Mouse (Mus musculus) right cerebral cortex, postnatal 36 days (tissue): ENCODE results near the gene Dlg2.

Source experiments
- DNase-seq, 2 experiments: peaks; one replicate each; pipeline ENCODE4 v3.0.0; 2022; ENCODE audit warnings: low spot score in 2 of 2, mixed read lengths in 1 of 2

Dlg2 gene

DNA sequence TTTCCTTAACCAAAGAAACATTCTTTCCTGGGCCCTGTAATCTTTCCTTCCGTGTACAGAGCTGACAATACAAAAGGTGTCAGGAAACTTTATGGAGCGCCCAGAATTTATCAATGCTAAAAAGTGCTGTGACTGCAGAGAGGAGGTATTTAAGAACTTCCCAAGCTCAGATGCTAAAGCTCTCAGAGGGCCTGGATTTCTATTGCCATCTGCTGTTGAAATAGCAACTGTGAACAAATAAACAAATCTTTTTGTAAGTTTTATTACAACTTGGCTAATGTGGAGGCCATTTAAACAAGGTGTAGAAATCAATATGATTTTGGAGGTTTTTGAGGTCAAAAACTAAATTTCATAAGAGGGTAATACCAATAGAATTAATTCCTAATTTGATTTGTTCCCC, 1570.8 kb downstream of the Dlg2 start:
- DNase-seq, result no peak

DNA sequence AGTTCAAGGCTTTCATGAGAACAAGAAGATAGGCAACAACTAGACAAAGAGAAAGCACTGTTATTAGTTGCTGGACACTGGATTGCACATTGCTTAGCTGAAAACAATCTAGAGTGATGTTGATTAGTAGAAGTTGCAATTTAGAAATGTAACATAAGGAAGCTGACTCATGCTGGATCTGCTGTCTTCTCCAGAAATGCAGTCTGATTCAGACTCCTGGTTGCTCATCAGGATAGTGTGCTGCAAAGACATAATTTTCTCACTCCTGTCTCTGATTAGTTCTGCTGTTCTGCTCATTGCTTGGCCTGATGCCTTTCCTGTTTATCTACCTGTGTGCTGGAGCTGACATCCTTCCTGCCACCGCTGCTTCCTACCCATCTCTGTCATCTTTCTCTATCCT, 1572.4 kb downstream of the Dlg2 start:
- no peak for DNase-seq

DNA sequence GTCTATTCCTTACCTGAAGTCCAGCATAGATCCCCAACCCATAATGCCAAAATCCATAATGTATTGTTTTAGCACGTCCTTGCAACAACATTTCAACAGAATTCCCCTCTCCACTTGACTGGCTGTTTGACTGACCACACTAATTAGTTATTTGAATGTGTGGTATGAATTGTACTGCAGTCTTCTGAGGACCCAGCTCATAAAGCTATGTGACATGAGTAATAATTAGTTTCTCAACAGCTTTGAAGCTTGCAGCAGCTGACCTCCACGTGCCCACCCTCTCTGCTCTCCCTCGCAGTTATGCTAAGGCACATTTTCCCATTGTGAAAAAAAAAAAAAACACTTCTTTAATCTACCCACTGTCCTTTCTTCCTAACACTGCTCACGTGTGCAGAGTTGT, 1590.4 kb downstream of the Dlg2 start:
- no peak for DNase-seq

DNA sequence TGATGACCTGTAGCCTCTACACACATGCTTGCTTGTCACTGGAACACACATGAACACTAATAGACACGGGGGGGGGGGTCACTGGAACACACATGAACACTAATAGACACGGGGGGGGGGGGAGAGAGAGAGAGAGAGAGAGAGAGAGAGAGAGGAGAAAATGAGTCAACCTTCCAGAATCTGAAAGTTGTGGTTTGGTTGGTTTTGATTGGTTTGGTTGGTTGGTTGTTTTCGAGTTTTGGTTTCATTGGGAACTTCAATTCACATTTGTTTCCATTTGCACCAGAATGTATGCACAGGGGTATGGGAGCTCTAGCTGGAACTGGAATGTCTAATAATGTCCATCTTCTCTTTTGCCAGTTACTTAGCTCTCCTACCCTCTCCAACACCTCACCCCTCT, 1611.0 kb downstream of the Dlg2 start:
- DNase-seq, result no peak

DNA sequence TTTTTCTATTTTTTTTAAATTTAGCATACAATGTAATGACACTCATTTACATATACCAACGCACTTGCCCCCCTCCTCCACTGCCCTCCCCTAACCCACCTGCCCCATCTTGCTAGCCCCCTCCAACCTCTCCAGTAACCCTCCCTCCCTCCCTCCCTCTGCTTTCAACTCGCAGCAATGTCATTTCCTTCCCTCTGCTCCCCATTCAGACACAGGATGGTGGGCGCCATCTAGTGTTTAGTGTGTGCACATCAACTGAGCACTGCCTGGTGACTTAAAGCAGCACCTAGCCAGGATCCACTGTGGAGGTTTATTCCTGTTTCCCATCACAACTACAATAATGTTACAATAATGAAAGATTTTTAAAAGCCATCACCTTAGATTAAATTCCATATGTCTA, 1617.4 kb downstream of the Dlg2 start:
- DNase-seq, result peak in 1 of 2 experiments; percentile 59

DNA sequence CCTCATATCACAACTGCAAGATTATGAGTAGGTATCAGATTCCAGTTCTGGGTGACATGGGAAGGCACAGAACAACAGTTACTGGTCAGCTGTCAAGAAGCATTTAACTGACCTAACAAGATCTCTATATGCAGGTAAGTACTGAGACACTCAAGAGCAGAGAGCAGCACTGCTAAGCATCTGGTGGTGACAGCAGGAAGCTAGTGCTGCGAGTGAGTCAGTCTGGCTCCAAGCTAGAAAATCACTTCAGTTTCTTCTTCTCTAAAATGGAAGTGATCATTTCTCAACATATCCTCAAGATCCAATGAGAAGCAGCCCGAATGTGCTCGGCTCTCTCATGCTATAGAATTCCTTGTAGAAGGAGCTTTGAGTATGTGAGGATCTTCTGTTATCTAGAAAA, 1618.7 kb downstream of the Dlg2 start:
- no peak for DNase-seq

DNA sequence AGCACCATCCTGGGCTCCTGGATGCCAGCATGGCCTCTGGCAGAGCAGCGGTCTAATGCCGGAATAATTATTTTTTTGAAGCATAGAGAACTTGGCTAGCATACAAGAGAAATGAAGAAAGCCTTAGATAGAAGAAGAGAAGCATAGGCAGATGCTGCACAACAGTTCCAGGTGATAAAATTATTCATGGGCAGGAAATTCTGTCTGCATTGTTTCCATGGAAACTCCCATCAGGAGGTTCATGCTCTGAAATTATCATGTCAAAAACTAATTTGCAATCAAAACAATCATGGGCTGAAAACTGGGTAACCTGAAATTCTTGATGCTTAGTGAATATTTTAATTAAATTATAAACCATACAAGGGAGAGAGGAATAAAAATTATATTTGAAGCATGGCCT, 1624.4 kb downstream of the Dlg2 start:
- DNase-seq, result no peak

DNA sequence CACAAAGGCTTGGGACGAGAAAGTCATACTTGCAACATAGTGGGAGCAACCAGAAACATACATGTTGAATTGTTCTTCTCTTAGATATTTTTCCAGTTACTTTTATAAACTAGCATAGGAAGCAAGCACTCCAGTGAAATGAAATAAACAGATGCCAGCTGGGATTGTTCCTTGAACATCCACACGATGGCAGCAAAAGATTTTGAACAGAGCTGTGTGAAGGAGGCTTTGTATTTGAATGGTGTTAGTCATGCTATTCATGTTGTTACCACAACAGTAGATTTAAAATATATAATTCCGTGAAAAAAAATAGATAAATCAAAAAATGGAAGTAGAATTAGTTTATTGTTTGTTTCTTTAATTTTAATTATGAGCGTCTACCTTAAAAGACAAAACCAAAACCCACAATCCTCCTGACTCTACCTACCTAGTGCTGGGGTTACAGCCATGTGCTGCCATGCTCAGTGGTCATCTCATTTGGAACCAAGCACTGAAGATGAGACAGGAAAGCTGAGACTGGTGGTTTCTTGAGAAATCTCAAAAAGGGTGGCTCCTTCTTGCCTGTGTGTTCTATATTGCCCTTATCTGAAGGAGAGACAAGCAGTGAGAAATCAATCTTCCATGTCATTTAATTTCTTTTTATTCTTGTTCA, 1626.5 kb downstream of the Dlg2 start:
- DNase-seq, result peak in 1 of 2 experiments; percentile 38

DNA sequence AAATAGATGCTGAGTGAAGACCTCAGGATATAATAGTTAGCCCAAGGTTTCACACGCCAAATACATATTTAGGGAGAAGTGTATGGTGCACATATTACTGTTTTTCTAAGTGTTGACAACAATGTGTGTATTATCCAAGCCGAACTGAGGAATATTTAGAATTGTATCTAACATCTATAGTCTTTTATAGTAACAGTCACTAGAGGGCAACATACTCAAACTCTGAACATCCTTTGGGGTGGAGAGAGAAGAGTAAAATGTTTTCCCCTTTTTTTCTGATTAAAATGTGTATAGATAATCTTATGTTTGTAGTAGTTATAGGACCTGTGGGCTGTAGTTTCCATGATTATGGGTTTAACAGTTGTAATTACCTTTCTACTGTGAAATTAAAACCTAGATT, 1629.0 kb downstream of the Dlg2 start:
- no peak for DNase-seq

DNA sequence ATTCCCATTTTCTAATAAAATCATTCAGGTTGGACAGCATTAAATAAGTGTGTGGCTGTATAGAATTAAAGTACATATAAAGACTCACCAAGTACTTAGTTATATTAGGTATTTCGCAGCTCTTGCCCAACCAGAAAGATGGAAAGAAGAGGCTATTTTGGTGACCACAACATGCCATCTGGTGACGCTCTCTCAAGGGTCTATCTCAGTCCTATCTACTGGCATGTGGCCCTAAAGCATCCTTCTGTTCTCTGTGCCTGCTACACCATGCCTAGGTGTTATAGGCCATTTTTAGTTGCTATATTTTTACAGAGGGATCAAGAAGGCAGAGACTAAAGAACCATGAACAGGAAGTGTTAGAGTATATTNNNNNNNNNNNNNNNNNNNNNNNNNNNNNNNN, 1629.5 kb downstream of the Dlg2 start:
- DNase-seq, result no peak

DNA sequence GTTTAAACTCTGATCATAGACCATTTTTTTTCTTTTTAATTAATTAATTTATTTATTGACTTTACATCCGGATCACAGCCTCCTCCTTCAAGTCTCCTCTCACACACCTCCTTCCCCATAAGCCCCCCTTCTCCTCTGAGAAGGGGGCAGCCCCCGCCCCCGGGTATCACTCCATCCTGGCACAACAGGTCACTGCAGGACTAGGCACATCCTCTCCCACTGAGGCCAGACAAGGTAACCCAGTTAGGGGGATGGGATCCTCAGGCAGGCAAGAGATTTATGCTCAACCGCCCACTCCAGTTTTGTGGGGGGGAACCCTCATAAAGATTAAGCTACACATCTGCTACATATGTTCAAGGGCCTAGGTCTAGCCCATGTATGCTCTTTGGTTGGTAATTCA, 1636.6 kb downstream of the Dlg2 start:
- DNase-seq, result no peak

DNA sequence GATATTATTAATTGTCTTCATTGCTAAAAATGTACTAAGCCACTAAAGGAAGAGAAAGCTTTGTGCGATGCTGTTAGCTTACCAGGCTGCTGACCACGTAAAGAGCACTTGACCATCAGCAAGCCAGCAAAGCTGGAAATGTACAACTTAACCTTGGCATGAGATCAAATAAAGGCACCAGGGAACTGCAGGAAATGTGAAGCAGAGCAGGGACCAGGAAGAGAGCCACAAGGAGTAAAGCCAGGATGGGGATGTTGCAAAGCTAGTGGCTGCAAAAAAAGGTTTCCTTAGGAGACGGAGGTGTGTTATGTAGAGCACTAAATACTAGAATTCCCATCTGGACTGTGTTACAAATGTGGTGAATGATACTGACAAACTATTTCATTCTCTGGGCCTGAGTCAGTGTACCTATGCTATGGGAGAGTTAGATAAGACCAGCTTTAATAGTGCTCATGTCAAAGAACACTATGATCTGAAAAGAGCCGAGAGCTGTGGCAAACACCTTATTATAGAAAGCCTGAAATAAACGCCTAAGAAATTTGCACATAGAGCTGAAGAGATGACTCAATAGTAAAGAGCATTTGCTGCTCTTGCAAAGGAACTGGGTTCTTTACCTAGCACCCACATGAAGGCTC, 1638.9 kb downstream of the Dlg2 start:
- DNase-seq, result peak in 1 of 2 experiments; percentile 32

DNA sequence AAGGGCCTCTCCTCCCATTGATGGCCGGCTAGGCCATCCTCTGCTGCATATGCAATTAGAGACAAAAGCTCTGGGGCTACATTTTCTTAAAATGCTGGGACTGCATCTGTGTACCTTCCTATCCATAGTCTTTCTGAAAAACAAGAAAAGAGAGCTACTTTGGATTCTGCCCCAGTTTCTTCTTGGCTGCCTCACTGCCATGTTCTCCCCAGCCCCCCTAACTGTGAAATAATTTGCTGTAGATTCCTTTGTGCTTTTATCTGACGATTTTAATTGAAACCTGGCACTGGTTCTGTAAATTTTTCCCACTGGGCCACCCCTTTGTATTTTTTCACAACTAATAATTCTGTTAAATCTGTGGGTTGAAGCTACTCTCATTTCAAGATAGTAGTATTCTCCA, 1646.8 kb downstream of the Dlg2 start:
- DNase-seq, result no peak

DNA sequence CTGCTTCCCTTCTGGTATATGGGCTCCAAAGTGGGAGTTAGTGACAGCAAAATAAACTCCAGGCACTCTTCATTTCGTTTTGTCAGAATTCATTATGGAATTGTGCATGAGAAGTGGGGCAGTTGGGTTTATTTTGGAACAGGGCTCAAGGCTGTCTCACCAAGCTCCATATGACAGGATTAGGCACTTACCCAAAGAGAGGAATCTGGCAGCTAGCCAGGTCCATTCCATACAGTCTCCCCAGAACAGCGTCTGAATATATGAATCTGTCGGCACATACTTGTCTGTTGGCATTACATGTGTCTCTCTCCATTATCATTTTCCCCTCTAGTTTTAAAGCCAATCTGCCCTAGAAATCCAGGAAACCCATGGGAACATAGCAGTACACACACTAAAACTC, 1649.4 kb downstream of the Dlg2 start:
- DNase-seq, result peak; percentile 47 to 54

DNA sequence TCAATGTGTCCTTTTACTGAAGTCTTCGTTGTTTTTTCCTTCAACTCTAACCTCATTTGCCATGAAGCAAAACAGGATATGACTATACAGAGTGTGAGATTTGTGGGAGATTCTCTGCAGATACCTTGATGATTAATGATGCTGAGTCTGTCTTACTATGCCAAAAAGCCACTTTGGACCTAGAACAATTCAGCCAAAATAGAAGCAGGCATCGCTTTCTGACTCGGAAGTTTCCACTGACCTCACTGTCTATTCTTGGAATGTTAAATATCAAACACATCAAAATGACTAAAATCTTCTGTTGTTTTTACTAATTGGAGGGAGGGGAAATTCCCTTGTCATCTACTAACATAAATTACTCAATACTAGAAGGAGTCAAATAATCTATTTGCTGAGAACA, 1657.8 kb downstream of the Dlg2 start:
- DNase-seq, result no peak

DNA sequence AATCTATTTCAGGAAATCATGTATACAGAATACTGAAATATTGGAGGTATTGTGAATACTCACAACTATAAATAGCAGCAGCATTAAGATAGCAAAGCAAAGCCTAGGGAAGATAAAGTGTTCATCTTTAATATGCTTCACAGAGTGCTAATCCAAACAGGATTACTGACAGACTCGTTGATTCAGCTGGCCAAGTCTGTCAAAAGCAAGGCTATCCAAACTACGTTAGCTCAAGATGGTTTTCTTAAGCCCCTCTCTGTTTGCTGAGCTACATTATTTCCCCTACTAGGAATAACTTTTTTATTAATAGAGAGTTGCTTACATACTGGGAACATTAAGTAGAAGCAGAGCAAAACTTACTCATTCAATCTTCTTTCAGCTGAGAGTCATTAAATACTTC, 1659.2 kb downstream of the Dlg2 start:
- DNase-seq, result no peak

DNA sequence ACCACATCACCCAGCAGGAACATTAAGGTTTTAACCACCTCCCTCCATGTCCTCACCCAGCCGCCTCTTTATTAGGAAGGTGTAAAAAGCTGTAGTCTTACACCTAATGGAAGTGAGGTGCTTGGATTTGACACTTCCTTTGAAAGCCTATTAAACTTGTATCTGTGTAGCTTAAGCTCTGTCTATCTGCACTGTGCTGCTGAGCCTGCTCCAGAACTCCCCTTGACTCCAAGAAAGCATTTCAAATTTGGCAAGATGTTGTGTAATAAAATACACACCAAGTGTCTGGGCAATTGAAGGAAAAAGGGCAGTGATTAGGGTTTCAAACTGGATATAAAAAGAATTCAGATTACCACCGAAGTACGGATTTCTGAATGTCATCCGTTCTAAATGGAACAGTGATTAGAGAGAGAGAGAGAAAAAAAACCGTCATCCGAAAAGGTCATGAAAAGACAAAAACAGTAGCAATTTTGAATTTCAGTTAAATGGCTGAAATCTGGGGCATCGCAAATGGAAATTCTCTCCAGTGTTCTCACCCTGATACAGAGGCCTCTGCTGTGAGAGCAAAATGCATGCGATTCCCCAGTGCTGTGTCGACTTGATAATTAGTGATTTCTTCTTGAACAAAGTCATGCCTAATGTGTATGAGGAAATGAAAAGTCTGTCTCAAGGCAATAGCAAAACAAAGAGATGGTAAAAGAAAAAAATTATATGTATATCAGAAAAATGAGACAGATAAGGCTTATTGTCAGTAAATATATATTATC, 1663.8 kb downstream of the Dlg2 start:
- no peak for DNase-seq

DNA sequence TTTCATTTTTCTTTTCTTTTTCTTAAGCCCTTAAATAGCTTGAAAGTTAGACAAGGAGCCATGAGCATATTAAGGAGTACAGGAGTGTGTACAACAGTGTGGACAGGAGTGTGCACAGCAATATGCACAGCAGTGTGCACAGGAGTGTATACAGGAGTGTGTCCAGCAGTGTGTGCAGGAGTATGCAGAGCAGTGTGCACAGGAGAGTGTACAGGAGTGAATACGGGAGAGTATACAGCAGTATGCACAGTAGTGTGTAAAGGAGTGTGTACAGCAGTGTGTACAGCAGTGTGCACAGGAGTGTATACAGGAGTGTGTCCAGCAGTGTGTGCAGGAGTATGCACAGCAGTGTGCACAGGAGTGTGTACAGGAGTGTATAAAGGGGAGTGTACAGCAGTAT, 1671.0 kb downstream of the Dlg2 start:
- DNase-seq, result no peak

DNA sequence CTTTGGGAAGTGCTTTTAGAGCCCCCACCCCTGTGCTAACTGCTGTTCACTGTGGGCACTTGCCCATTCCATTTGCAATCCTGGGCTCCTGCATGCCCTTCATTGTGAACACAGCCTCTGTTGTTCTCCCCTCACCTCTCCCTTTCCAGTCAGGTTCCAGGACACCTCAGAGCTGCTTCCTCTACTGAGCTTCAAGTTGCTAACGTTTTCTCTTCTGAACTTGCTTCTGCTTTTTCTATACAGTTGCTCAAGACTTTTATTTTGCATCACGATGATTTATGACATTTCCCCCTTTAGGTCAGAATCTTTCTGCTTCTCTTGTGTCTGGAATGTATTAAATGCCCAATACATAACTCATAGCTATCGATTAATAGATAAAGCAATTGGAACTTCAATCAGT, 1674.3 kb downstream of the Dlg2 start:
- no peak for DNase-seq

DNA sequence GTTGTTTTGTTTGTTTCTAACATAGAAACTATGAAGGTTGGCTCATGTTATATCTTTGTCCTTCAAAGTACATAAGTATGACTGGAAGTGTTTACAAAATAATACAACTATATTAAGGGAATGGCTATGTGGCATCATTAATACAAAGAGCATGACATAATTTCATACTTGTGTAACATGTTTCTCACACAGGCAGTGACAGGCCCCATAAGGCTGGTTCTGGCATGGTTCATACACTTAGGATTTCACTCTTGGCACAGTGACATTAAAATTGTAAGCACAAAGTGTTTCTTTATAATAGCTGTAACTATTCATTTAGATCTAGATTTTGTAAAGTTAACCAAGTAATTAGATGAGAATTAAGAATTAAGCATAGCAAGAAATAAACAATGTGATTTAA, 1678.1 kb downstream of the Dlg2 start:
- DNase-seq, result no peak

DNA sequence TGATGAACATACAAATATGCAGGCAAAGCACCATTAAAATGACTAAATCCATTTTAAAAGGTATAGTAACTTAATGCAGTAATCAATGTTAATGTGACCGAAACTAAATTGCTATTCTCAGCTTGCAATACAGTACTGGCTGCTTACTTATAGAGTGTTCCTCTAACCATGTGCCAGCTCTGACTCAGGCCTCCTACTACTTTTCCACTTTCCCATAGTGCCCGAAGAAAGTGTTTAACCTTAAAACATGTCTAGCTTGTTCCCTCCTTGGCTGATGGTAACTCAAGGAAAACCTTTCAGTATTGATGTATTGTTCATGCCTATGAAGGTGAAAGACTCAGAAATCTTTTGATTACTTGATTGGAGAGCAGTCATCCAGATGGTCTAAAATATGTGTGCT, 1686.7 kb downstream of the Dlg2 start:
- no peak for DNase-seq

DNA sequence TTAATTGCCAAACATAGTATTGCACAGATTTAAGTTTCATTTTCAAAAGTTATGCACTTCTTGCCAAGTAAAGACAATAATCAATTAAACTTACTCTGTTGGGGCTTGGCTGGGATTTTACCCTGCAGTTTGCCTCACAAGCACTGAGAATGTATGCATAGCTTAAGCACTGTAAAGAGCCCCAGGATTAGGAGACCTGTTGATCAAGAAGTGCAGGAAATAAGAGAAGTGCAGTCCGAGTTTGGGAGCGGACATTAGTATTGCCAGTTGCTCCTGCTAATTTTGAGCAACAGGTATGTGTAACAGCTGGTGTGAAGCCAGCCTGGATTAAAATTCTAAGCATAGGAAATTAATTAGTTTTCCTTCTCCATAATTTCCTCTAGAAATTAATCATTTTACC, 1687.8 kb downstream of the Dlg2 start:
- no peak for DNase-seq

DNA sequence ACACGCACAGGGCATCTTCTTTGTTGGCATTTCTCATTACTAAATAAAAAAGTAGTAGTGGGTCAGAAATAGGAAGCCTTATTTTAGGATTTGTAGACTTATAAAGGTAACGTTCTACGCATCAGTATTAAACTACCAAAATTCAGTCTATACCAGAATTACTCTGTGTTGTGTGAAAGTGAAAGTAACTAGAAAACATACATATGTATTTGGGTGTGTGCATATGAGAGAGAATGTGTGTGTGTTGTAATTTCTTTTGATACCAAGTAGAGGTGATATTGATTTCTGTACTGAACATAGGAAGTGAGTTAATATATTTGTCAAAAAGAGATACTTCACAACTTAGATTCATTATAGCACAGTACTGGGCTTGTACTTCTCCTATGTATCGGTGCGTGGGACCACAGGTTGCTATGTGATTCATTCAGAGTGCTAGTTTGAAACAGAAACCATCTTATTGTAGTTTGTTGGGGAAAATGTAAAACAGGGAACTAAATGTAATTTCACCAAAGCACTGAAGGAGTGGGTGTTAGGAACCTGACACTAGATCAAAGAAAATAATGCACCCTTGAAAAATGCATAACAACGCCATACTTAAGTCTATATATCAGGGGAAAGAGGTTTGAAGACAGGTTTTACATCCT, 1688.5 kb downstream of the Dlg2 start:
- no peak for DNase-seq
